Mouse (Mus musculus) CH12.LX (cell line): ENCODE results near the gene Pum1.

Source experiments
- CTCF ChIP-seq, 2 experiments: IDR thresholded peaks in 1 of 2; conservative IDR thresholded peaks in 1 of 2; 2 replicates each; pipeline ENCODE4 v1.5.1; 2011 to 2012; ENCODE audit warnings: low read depth in 2 of 2, low read length in 2 of 2, improper control_type of control experiment in 1 of 2, inconsistent platforms in 1 of 2, mild to moderate bottlenecking in 1 of 2, moderate library complexity in 1 of 2
- POLR2A ChIP-seq: IDR thresholded peaks from 2 replicates; pipeline ENCODE4 v1.6.1; 2011; ENCODE audit warnings: low read depth, mild to moderate bottlenecking, improper control_type of control experiment, low read length
- POLR2AphosphoS2 ChIP-seq: IDR thresholded peaks from 2 replicates; pipeline ENCODE4 v1.6.1; 2011; ENCODE audit warnings: low read depth, low read length, improper control_type of control experiment

- TF ChIP-seq POLR2A (no peak), POLR2AphosphoS2 (no peak), CTCF (conservative IDR thresholded peaks at IDR 0.05 in 1 of 2, IDR thresholded peaks at IDR 0.05 in 1 of 2; ENCODE audit: low read depth in 2 of 2, low read length in 2 of 2) (no peak)
These were observed 80.9 kb downstream of the Pum1 start for GRCm38 (mm10) chr4:130744058-130744457.
